Mouse (Mus musculus) ES-E14 (cell line): ENCODE results near the gene Rnf32.

Experiments
- CHD2 ChIP-seq: IDR thresholded peaks from 2 replicates; pipeline ENCODE4 v1.6.1; 2014; ENCODE audit warnings: mild to moderate bottlenecking, low read depth, low read length, inconsistent platforms
- HCFC1 ChIP-seq: IDR thresholded peaks from 2 replicates; pipeline ENCODE4 v1.6.1; 2012; ENCODE audit warnings: low read length, inconsistent platforms, borderline replicate concordance; ENCODE audit not compliant: insufficient read depth
- ZC3H11A ChIP-seq: IDR thresholded peaks from 2 replicates; pipeline ENCODE4 v1.6.1; 2012; ENCODE audit warnings: low read depth, mild to moderate bottlenecking, inconsistent platforms, low read length, borderline replicate concordance
- ZNF384 ChIP-seq: IDR thresholded peaks from 2 replicates; pipeline ENCODE4 v1.6.1; 2012; ENCODE audit warnings: low read depth, low read length, inconsistent platforms

DNA sequence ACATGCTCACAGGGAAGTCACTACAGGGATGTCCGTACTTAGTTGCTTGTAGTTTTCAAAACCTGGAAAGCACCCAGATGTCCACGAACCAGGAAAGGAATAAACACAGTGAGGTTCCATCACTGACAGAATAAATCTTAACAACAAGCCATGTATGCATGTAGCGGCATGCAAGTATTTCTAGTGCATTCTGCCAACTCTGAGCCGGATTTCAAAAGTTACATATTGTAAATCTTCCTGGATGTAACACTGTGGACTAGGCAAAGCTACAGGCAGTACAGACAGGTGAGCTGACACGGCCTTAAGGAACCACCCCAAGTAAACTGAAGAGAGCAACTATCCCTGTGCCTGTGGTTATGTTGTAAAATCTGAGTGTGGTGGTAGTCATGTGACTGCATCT lies 9.0 kb upstream of the Rnf32 start:
- no peak for TF ChIP-seq ZC3H11A
- no peak for TF ChIP-seq CHD2
- no peak for TF ChIP-seq HCFC1
- TF ChIP-seq ZNF384, result no peak
